Mouse (Mus musculus) liver, adult (tissue): ENCODE measurements around the gene Nhlrc2.

Experiments
- GATA4 ChIP-seq: IDR thresholded peaks from 2 replicates; pipeline ENCODE4 v1.6.1; 2014; ENCODE audit warnings: mild to moderate bottlenecking, low read length; ENCODE audit not compliant: insufficient replicate concordance

Gene Nhlrc2

DNA sequence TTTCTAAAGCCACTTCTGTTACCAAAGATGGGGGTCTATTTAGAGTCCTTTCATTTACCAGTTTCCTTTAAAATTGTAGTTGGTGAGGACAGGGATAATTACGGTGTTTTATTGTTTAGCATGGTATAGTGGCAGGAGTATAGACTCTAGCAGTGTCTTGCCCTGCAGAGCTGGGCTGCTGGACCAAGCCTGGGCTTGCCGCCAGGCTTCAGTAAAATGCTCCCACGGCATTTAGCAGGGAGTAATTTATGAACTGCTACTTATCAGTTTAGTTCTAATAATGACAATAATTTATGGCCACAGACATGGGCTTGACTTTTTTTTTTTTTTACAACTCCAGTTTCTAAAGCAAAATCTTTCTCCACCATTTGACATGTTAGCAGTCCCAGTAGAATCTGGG is 51.9 kb downstream of the Nhlrc2 start:
- no peak for TF ChIP-seq GATA4

DNA sequence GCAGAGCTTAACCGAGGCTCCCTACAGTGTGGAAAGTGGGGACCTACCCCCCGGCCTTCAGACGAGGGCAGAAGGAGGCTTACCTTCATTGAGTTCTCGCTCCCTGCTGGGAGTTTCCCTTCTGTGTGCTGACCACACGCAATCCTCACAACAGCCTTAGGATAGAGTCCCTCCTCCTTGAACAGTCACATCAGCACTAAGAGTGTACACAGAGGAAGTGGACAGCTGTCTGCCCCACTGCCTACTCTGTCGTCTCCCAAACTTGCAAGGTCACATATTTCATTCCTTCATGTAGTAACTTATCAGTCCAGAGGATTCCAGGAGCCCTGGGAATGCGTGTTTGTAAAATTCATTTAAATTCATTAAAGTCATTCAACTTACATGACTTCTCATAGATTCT is 52.7 kb downstream of the Nhlrc2 start:
- TF ChIP-seq GATA4 = no peak

DNA sequence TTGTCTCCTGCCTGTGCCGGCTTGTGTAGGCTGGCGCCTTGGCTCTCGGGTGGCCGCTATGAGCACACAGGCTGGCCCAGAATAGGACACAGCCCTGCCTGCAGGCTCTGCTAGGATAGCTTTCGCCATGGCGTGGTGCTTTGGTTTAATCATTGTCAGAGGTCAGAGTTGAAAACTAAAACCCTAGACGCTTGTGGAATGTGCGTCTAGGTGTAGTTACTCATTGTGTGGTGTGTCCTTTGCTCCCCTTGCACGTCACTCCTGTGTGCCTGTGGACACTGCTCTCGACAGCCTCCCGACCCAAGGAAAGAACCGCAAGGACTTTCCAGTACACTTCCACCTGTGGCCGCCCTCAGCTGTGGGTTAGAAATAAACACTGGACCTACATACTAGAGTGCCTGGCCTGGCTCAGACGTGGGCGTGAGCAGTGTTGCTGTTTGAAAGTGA is 53.9 kb downstream of the Nhlrc2 start:
- no peak for TF ChIP-seq GATA4

GRCm38 (mm10) chr19:56608946-56609345 is 60.9 kb downstream of the Nhlrc2 start:
- TF ChIP-seq GATA4 = no peak

DNA sequence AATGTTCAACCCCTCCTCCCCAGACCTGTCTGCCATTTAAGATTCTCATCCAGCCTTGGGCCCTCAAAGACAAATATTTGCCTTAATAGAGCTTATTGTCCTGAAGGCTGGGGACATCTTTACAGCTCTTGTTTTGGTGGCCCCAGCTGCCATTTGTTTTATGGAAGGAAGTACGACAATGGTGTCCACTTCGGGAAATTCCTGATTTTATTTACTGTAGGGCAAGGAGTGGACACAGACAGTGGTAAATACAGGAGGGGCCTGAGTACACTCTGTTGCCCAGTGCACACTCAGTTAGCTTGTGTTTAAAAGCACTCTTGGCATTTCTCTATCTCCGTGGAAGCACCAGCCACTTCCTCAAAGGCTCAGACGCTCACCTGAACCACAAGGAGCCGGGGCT is 66.1 kb downstream of the Nhlrc2 start:
- TF ChIP-seq GATA4 = no peak

- TF ChIP-seq GATA4 = no peak
Measured at GRCm38 (mm10) chr19:56618845-56619244, 70.8 kb downstream of the Nhlrc2 start.

- no peak for TF ChIP-seq GATA4
Measured at GRCm38 (mm10) chr19:56619546-56619945, 71.5 kb downstream of the Nhlrc2 start.

DNA sequence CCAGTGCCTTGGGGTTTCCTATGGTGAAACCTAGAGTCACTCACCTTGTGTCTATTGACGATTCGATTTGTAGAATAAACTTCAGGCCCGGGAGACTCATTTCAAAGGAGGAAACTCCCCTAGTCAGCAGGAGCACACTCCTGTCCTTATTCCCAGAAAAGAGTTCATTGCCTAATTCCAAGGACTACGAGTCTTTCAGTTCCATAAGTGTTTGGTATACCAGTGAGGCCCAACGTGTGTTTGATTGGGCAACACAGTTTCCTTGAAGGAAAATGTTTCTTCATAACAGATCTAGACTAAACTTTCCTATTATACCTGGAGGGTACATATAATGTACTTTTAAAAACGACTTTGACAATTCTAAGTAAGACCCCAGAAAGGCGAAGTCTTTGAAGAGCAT is 73.8 kb downstream of the Nhlrc2 start:
- no peak for TF ChIP-seq GATA4

DNA sequence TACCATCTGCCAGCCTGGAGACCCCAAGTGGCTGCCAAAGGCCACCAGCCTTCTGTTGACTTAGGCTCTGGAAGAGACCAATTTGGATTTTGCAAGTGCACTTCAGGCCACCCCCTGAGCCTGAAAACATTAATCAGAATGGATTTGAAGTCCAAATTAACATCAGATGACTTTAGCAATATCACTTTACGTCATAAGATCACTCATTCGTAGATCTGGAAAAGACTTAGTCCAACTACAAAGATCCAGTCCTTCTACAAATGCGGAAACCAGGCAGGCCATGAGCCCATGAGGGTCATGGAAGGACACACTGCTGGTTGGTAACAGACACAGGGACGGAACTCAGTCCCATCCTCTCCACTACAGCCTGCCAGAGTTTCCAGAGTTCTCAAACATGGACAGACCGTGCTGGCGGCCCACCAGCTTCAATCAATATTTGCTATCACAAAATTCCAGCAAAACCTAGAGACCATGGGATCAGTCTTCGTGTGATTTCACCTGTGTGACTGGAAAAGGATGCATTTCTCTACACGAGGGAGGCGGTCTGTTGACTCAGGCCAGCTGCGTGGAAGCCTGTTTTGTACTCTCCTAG is 79.9 kb downstream of the Nhlrc2 start:
- no peak for TF ChIP-seq GATA4

- no peak for TF ChIP-seq GATA4
Measured at GRCm38 (mm10) chr19:56629647-56630046, 81.6 kb downstream of the Nhlrc2 start.

DNA sequence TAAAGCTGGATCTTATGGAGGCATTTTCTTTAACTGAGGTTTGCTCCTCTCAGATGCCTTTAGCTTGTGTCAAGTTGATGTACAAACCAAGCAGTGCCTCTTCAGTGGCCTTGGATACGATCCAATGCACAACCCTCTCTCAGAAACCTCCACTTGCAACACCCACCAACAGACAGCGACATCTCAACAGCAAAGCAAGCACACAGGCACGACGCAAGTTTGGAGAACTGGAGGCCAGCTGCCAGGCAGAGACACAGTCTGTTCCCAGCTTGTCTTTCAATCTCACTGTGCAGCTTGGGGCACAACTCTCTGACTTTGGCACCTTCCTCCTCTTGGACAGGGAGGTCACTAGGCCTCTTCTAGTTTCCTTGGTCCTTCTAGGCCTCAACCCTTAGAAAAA is 83.0 kb downstream of the Nhlrc2 start:
- no peak for TF ChIP-seq GATA4

DNA sequence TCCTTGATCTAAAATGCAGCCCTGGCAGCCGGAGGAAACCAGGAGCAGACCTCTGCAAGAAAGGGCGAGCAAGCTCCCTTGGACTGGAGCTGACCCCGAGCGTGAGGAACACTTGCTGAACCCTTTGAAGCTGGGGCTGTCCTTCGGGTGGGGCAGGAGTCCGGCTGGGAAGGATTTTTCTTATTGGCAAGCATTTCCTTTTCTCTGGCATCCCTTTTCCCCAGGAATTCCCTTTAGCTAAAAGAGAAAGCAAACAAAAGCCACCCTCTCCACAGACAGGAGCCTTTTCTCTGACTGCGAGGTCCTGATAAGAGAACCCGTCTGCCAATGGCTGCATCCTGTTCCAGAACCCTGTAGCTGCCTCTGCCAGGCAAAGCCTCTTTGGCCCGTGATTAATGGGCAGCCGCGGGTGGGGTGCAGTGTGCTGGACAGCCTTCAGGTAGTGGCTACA is 83.4 kb downstream of the Nhlrc2 start:
- TF ChIP-seq GATA4 = no peak

GRCm38 (mm10) chr19:56637035-56637683 is 89.1 kb downstream of the Nhlrc2 start:
- TF ChIP-seq GATA4 = no peak

GRCm38 (mm10) chr19:56637684-56638049 is 89.6 kb downstream of the Nhlrc2 start:
- no peak for TF ChIP-seq GATA4

DNA sequence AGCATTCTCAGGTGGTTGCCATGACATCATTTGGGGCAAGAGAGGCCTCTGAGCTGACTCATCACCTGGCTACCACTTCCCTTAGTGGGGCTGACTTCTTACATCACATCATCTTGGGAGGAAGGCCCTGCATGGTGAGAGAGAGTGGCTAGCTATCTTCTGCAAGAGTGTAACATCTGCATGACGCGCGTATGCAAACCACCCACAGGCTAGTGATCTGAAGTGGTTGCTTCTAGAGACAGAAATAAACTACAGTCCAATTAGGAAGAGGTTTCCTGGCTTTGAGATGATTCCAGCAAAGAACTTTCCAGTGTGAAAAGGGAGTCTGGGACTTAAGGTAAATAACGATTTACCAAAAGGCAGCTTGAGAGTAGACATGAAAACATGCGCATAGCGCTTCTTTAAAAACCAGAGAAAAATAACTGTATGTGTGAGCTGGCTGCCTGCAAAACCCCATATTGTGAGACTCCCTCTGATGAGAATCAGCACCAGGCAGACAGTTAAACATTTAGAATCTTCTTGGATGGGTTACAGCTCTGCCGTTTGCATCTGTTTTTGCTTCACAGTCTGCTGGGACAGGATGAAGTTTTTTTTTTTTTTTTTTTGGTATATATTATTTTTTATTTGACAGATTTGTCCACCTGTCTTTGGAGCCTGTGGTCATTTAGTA is 99.5 kb downstream of the Nhlrc2 start:
- TF ChIP-seq GATA4 = no peak

DNA sequence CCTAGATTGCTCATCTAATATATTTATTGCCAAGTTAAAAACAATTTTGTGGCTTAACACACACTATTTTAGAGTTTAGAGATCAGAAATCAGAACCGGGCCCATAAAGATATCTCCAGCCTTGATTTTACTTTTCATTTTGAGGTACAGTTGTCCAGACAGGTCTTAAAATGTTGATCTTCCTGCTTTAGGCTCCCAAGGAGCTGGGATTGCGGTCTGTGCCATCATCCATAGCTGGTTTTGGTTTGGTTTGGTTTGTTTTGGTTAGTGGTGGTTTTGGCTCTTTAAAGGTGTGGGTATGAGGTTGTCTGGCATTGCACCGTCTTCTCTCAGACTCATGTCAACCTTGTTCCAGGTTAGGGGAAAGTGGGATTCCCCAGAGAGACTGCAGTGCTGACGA is 103.2 kb downstream of the Nhlrc2 start:
- TF ChIP-seq GATA4 = no peak

DNA sequence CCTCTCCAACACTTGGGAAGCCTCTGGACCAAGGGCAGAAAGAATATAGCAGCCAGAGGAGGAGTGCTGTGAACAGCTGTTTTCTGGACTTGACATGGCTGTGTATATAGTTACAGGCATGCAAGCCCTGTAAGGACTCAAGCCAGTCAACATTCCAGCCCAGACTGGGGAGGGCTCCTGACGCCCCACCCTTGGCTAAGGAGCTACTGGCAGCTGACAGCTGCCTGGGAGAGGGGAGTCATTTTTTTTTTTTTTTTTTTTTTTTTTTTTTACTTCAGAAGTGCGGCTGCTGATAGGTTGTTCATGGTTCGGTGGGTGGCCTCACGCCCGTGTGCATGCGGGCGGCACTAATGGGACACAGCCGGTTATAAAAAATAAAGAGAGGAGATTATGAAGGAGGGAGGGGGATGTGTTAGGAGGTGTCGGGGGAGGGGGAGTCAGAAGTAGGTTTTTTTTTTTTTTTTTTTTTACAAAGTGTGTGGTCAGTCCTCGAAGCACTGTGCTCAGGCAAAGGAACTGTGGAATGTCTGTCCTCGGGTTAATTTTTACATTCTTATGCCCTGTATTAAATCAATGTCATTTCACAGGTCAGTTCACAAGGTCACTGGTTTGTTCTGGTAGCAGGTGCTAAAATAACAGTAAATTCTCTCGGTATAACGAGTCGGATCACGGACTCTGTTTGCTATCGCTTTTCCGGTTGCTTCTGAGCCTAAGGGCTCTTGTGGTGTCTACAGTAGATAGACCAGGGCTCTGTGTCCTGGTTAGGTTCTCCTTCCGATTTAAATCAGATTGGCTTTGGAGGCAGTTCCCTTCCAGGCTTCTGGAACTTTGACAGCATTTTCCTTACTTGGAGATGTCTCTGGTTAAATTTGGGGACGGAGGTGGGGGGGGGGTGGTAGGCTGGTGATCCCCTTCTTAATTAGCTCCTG is 104.2 kb downstream of the Nhlrc2 start:
- TF ChIP-seq GATA4 = no peak
